Mouse (Mus musculus): Measurements from ENCODE around the gene Plcb4. TPM values are rescaled to one million over a fixed set of nuclear protein-coding genes. Genes with fewer than 3 reads are reported as not detected.

Gene Plcb4
- total and polyA plus RNA-seq, 3 experiments: not detected

DNA sequence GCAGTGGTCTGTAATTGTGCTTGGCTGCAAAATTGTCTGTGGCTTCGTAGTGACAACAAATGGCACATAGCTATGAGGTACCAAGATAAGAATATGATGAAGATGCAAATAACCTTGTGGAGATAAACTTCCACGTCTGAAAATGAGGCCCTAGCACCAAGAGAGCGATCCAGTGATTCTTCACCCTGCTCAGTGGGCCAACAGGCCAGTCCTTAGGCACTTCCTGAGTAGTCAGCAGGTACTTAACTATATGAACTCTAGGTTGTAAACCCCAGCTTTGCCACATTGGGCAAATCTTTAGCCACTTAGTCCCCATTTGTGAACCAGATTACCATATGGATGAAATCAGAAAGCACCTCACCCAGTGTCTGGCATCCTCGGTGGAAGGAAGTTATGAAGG lies 271.9 kb downstream of the Plcb4 start:
- Histone ChIP-seq H3K27ac (ENCODE audit: insufficient read depth, low read depth) (no peak overlapping the region), H3K4me3 (replicated peaks in 1 of 3; ENCODE audit: low read depth in 2 of 3, low read length in 2 of 3, poor library complexity in 1 of 3) (no peak overlapping the region), H3K9ac (ENCODE audit: insufficient read depth, low read depth) (no peak overlapping the region), H3K36me3 (replicated peaks in 1 of 2; ENCODE audit: control insufficient read depth in 1 of 2, insufficient read depth in 1 of 2, low read length in 1 of 2) (no peaks in the 10 kb centered on the region), H3K9me3 (replicated peaks; ENCODE audit: low read length) (peaks cover 88% of the 10 kb centered on the region), H3K4me2 (ENCODE audit: insufficient read depth, low read depth, poor library complexity, severe bottlenecking) (no peak overlapping the region), H3K79me2 (replicated peaks; ENCODE audit: control insufficient read depth, extremely low read depth, insufficient read depth, poor library complexity, severe bottlenecking) (no peaks in the 10 kb centered on the region), H3K4me1 (ENCODE audit: control insufficient read depth in 1 of 2, insufficient read depth in 2 of 2) (no peaks in the 10 kb centered on the region), H3K27me3 (replicated peaks) (no peaks in the 10 kb centered on the region)
- no peak for DNase-seq (ENCODE audit: extremely low read depth)
- TF ChIP-seq UBTF (IDR thresholded peaks at IDR 0.05; ENCODE audit: low read depth, low read length) (no peak), EP300 (IDR thresholded peaks at IDR 0.05; ENCODE audit: low read length) (no peak), RAD21 (IDR thresholded peaks at IDR 0.05; ENCODE audit: low read depth, low read length) (no peak), SIN3A (IDR thresholded peaks at IDR 0.05; ENCODE audit: low read length) (no peak), MAX (IDR thresholded peaks at IDR 0.05; ENCODE audit: low read length) (no peak)
- dilution Hi-C loops (cut with MboI; ENCODE audit: extremely low pct_ligation_motif_present, extremely low pct_unique_long_range_greater_than_20kb, low sequenced_read_pairs) (no loop called here), in situ Hi-C loops (cut with MboI; ENCODE audit: low pct_ligation_motif_present, low pct_unique_long_range_greater_than_20kb, low sequenced_read_pairs) (no loop called here)

GRCm38 (mm10) chr2:135932569-135932968 lies 273.8 kb downstream of the Plcb4 start:
- peaks cover 89% of the 10 kb centered on the region for H3K9me3 ChIP-seq (replicated peaks; ENCODE audit: low read length)
- dilution Hi-C loops (cut with MboI; ENCODE audit: extremely low pct_ligation_motif_present, extremely low pct_unique_long_range_greater_than_20kb, low sequenced_read_pairs): no loop called here
- H3K27ac ChIP-seq (ENCODE audit: insufficient read depth, low read depth): no peak overlapping the region
- no peak overlapping the region for H3K9ac ChIP-seq (ENCODE audit: insufficient read depth, low read depth)
- DNase-seq (ENCODE audit: extremely low read depth): no peak
- no peaks in the 10 kb centered on the region for H3K36me3 ChIP-seq (replicated peaks in 1 of 2; ENCODE audit: control insufficient read depth in 1 of 2, insufficient read depth in 1 of 2, low read length in 1 of 2)
- H3K4me3 ChIP-seq (replicated peaks in 1 of 3; ENCODE audit: low read depth in 2 of 3, low read length in 2 of 3, poor library complexity in 1 of 3): no peak overlapping the region
- TF ChIP-seq ZKSCAN1 (IDR thresholded peaks at IDR 0.05; ENCODE audit: borderline replicate concordance, low read depth, low read length) (no peak), GABPA (IDR thresholded peaks at IDR 0.05; ENCODE audit: insufficient replicate concordance, low read depth, low read length) (no peak), NRF1 (IDR thresholded peaks at IDR 0.05; ENCODE audit: low read depth, low read length) (no peak), MYC (IDR thresholded peaks at IDR 0.05; ENCODE audit: low read depth, low read length) (no peak), ELF1 (IDR thresholded peaks at IDR 0.05; ENCODE audit: low read depth, low read length) (no peak), TBP (conservative IDR thresholded peaks at IDR 0.05; ENCODE audit: low read depth, low read length) (no peak), JUN (IDR thresholded peaks at IDR 0.05; ENCODE audit: insufficient read depth, low read depth, low read length) (no peak), ZC3H11A (IDR thresholded peaks at IDR 0.05; ENCODE audit: low read depth, low read length) (no peak), ZNF384 (IDR thresholded peaks at IDR 0.05; ENCODE audit: low read depth, low read length) (no peak)
- no peak overlapping the region for H3K4me2 ChIP-seq (ENCODE audit: insufficient read depth, low read depth, poor library complexity, severe bottlenecking)
- H3K4me1 ChIP-seq (ENCODE audit: control insufficient read depth in 1 of 2, insufficient read depth in 2 of 2): no peaks in the 10 kb centered on the region
- no peaks in the 10 kb centered on the region for H3K27me3 ChIP-seq (replicated peaks)
- in situ Hi-C loops (cut with MboI; ENCODE audit: low pct_ligation_motif_present, low pct_unique_long_range_greater_than_20kb, low sequenced_read_pairs): no loop called here
- H3K79me2 ChIP-seq (replicated peaks; ENCODE audit: control insufficient read depth, extremely low read depth, insufficient read depth, poor library complexity, severe bottlenecking): no peaks in the 10 kb centered on the region

GRCm38 (mm10) chr2:135936376-135936775 lies 277.6 kb downstream of the Plcb4 start:
- Histone ChIP-seq H3K27ac (ENCODE audit: insufficient read depth, low read depth) (no peak overlapping the region), H3K79me2 (replicated peaks; ENCODE audit: control insufficient read depth, extremely low read depth, insufficient read depth, poor library complexity, severe bottlenecking) (no peaks in the 10 kb centered on the region), H3K4me3 (replicated peaks in 1 of 3; ENCODE audit: low read depth in 2 of 3, low read length in 2 of 3, poor library complexity in 1 of 3) (no peak overlapping the region), H3K4me1 (ENCODE audit: control insufficient read depth in 1 of 2, insufficient read depth in 2 of 2) (no peaks in the 10 kb centered on the region), H3K36me3 (replicated peaks in 1 of 2; ENCODE audit: control insufficient read depth in 1 of 2, insufficient read depth in 1 of 2, low read length in 1 of 2) (no peaks in the 10 kb centered on the region), H3K27me3 (replicated peaks) (no peaks in the 10 kb centered on the region), H3K9me3 (replicated peaks; ENCODE audit: low read length) (peaks cover 78% of the 10 kb centered on the region), H3K4me2 (ENCODE audit: insufficient read depth, low read depth, poor library complexity, severe bottlenecking) (no peak overlapping the region), H3K9ac (ENCODE audit: insufficient read depth, low read depth) (no peak overlapping the region)
- dilution Hi-C loops (cut with MboI; ENCODE audit: extremely low pct_ligation_motif_present, extremely low pct_unique_long_range_greater_than_20kb, low sequenced_read_pairs) (no loop called here), in situ Hi-C loops (cut with MboI; ENCODE audit: low pct_ligation_motif_present, low pct_unique_long_range_greater_than_20kb, low sequenced_read_pairs) (no loop called here)
- DNase-seq (ENCODE audit: extremely low read depth): no peak
- TF ChIP-seq IRF4 (IDR thresholded peaks at IDR 0.05; ENCODE audit: low read depth, low read length): no peak
- no peak for TF ChIP-seq ZNF384 (IDR thresholded peaks at IDR 0.05; ENCODE audit: low read depth, low read length)
- TF ChIP-seq CHD2 (IDR thresholded peaks at IDR 0.05; ENCODE audit: low read length): no peak
- TF ChIP-seq MXI1 (IDR thresholded peaks at IDR 0.05; ENCODE audit: low read depth, low read length): no peak
- TF ChIP-seq USF1 (IDR thresholded peaks at IDR 0.05; ENCODE audit: low read depth, low read length): no peak
- no peak for TF ChIP-seq E2F4 (IDR thresholded peaks at IDR 0.05; ENCODE audit: insufficient replicate concordance, low read depth, low read length)
- TF ChIP-seq SIN3A (IDR thresholded peaks at IDR 0.05; ENCODE audit: low read length): no peak
- TF ChIP-seq SMC3 (IDR thresholded peaks at IDR 0.05; ENCODE audit: low read depth, low read length): no peak
- no peak for TF ChIP-seq EP300 (IDR thresholded peaks at IDR 0.05; ENCODE audit: low read length)
- TF ChIP-seq NRF1 (IDR thresholded peaks at IDR 0.05; ENCODE audit: low read depth, low read length): no peak
- no peak for TF ChIP-seq TCF12 (IDR thresholded peaks at IDR 0.05; ENCODE audit: low read depth, low read length)
- TF ChIP-seq MAFK (IDR thresholded peaks at IDR 0.05; ENCODE audit: insufficient replicate concordance, low read length): no peak
- TF ChIP-seq NELFE (IDR thresholded peaks at IDR 0.05; ENCODE audit: low read depth, low read length): no peak
- TF ChIP-seq MEF2A (IDR thresholded peaks at IDR 0.05; ENCODE audit: borderline replicate concordance, low read depth, low read length): no peak
- TF ChIP-seq ZKSCAN1 (IDR thresholded peaks at IDR 0.05; ENCODE audit: borderline replicate concordance, low read depth, low read length): no peak
- TF ChIP-seq PAX5 (IDR thresholded peaks at IDR 0.05; ENCODE audit: low read length): no peak
- no peak for TF ChIP-seq CTCF (conservative IDR thresholded peaks at IDR 0.05 in 1 of 2, IDR thresholded peaks at IDR 0.05 in 1 of 2; ENCODE audit: low read depth in 2 of 2, low read length in 2 of 2)

All from CH12.LX (cell line).